Mouse (Mus musculus): ENCODE measurements around the gene Mex3a. TPM values are rescaled to one million over a fixed set of nuclear protein-coding genes. Genes with fewer than 3 reads are reported as not detected.
A peak's percentile ranks its signal among the peaks of the same experiment; 100 is the strongest.

Gene Mex3a
- polyA plus RNA-seq, 1 experiment from 2014 or later: 21.5 TPM

- no peak overlapping the region for H3K4me3 ChIP-seq (ENCODE audit: low read depth, low read length)
- peaks cover 12% of the 10 kb centered on the region for H3K4me1 ChIP-seq (ENCODE audit: control insufficient read depth, insufficient read depth, low read length)
- no peak overlapping the region for H3K4me2 ChIP-seq (ENCODE audit: low read depth, low read length)
- H3K27me3 ChIP-seq (replicated peaks; ENCODE audit: control insufficient read depth, insufficient read depth, low read length): no peaks in the 10 kb centered on the region
- no peak for DNase-seq (ENCODE audit: low spot score)
- peaks cover 39% of the 10 kb centered on the region for H3K36me3 ChIP-seq (ENCODE audit: control insufficient read depth, insufficient read depth, low read length)
- peak overlapping the region; percentile 44; the same call in 1 of the 2 replicates for H3K27ac ChIP-seq (replicated peaks; ENCODE audit: low read depth, low read length)
- H3K9me3 ChIP-seq (ENCODE audit: control insufficient read depth, low read length): no peaks in the 10 kb centered on the region
- no peak for ATAC-seq (ENCODE audit: low read depth)
- WGBS: 49% methylated on average over 4 of the region's 4 CpGs
- no peak overlapping the region for H3K9ac ChIP-seq (ENCODE audit: low read depth, low read length)
These were observed 10.3 kb downstream of the Mex3a start for GRCm38 (mm10) chr3:88542486-88542885.

GRCm38 (mm10) chr3:88543174-88543573 is 11.0 kb downstream of the Mex3a start:
- H3K4me2 ChIP-seq (ENCODE audit: low read depth, low read length): no peak overlapping the region
- H3K27me3 ChIP-seq (replicated peaks; ENCODE audit: control insufficient read depth, insufficient read depth, low read length): no peaks in the 10 kb centered on the region
- peaks cover 7% of the 10 kb centered on the region for H3K4me1 ChIP-seq (ENCODE audit: control insufficient read depth, insufficient read depth, low read length)
- H3K9me3 ChIP-seq (ENCODE audit: control insufficient read depth, low read length): no peaks in the 10 kb centered on the region
- peaks cover 32% of the 10 kb centered on the region for H3K36me3 ChIP-seq (ENCODE audit: control insufficient read depth, insufficient read depth, low read length)
- no peak overlapping the region for H3K9ac ChIP-seq (ENCODE audit: low read depth, low read length)
- no peak overlapping the region for H3K4me3 ChIP-seq (ENCODE audit: low read depth, low read length)
- DNase-seq (ENCODE audit: low spot score) (no peak), ATAC-seq (ENCODE audit: low read depth) (no peak)
- no peak overlapping the region for H3K27ac ChIP-seq (replicated peaks; ENCODE audit: low read depth, low read length)
- 76% methylated on average over 8 of the region's 8 CpGs for WGBS

GRCm38 (mm10) chr3:88543651-88544410 is 11.6 kb downstream of the Mex3a start:
- no peak overlapping the region for H3K27ac ChIP-seq (replicated peaks; ENCODE audit: low read depth, low read length)
- peaks cover under 1% of the 10 kb centered on the region for H3K4me1 ChIP-seq (ENCODE audit: control insufficient read depth, insufficient read depth, low read length)
- H3K9me3 ChIP-seq (ENCODE audit: control insufficient read depth, low read length): no peaks in the 10 kb centered on the region
- H3K9ac ChIP-seq (ENCODE audit: low read depth, low read length): no peak overlapping the region
- H3K36me3 ChIP-seq (ENCODE audit: control insufficient read depth, insufficient read depth, low read length): peaks cover 25% of the 10 kb centered on the region
- DNase-seq (ENCODE audit: low spot score): no peak
- 66% methylated on average over 5 of the region's 5 CpGs for WGBS
- ATAC-seq (ENCODE audit: low read depth): no peak
- H3K4me3 ChIP-seq (ENCODE audit: low read depth, low read length): no peak overlapping the region
- no peaks in the 10 kb centered on the region for H3K27me3 ChIP-seq (replicated peaks; ENCODE audit: control insufficient read depth, insufficient read depth, low read length)
- H3K4me2 ChIP-seq (ENCODE audit: low read depth, low read length): no peak overlapping the region

GRCm38 (mm10) chr3:88544514-88544913 is 12.3 kb downstream of the Mex3a start:
- H3K36me3 ChIP-seq (ENCODE audit: control insufficient read depth, insufficient read depth, low read length): peaks cover 21% of the 10 kb centered on the region
- 33% methylated on average over 5 of the region's 5 CpGs for WGBS
- no peaks in the 10 kb centered on the region; the same call in 1 of the 2 replicates for H3K4me1 ChIP-seq (ENCODE audit: control insufficient read depth, insufficient read depth, low read length)
- H3K4me2 ChIP-seq (ENCODE audit: low read depth, low read length): no peak overlapping the region
- no peak overlapping the region for H3K27ac ChIP-seq (replicated peaks; ENCODE audit: low read depth, low read length)
- DNase-seq (ENCODE audit: low spot score) (no peak), ATAC-seq (ENCODE audit: low read depth) (no peak)
- no peaks in the 10 kb centered on the region for H3K27me3 ChIP-seq (replicated peaks; ENCODE audit: control insufficient read depth, insufficient read depth, low read length)
- no peaks in the 10 kb centered on the region for H3K9me3 ChIP-seq (ENCODE audit: control insufficient read depth, low read length)
- H3K9ac ChIP-seq (ENCODE audit: low read depth, low read length): no peak overlapping the region
- H3K4me3 ChIP-seq (ENCODE audit: low read depth, low read length): no peak overlapping the region

GRCm38 (mm10) chr3:88544955-88545591 is 12.9 kb downstream of the Mex3a start:
- 58% methylated on average over 20 of the region's 20 CpGs for WGBS
- ATAC-seq (ENCODE audit: low read depth) (no peak), DNase-seq (ENCODE audit: low spot score) (no peak)
- peaks cover 17% of the 10 kb centered on the region for H3K36me3 ChIP-seq (ENCODE audit: control insufficient read depth, insufficient read depth, low read length)
- H3K4me3 ChIP-seq (ENCODE audit: low read depth, low read length): no peak overlapping the region
- H3K4me1 ChIP-seq (ENCODE audit: control insufficient read depth, insufficient read depth, low read length): no peaks in the 10 kb centered on the region; the same call in 1 of the 2 replicates
- no peaks in the 10 kb centered on the region for H3K27me3 ChIP-seq (replicated peaks; ENCODE audit: control insufficient read depth, insufficient read depth, low read length)
- H3K27ac ChIP-seq (replicated peaks; ENCODE audit: low read depth, low read length): no peak overlapping the region
- no peak overlapping the region for H3K9ac ChIP-seq (ENCODE audit: low read depth, low read length)
- no peaks in the 10 kb centered on the region for H3K9me3 ChIP-seq (ENCODE audit: control insufficient read depth, low read length)
- H3K4me2 ChIP-seq (ENCODE audit: low read depth, low read length): no peak overlapping the region

- DNase-seq (ENCODE audit: low spot score) (no peak), ATAC-seq (ENCODE audit: low read depth) (no peak)
- Histone ChIP-seq H3K4me1 (ENCODE audit: control insufficient read depth, insufficient read depth, low read length) (peaks cover 4% of the 10 kb centered on the region), H3K27ac (replicated peaks; ENCODE audit: low read depth, low read length) (no peak overlapping the region), H3K9ac (ENCODE audit: low read depth, low read length) (no peak overlapping the region), H3K27me3 (replicated peaks; ENCODE audit: control insufficient read depth, insufficient read depth, low read length) (no peaks in the 10 kb centered on the region), H3K4me2 (ENCODE audit: low read depth, low read length) (no peak overlapping the region), H3K36me3 (ENCODE audit: control insufficient read depth, insufficient read depth, low read length) (no peaks in the 10 kb centered on the region; the same call in 1 of the 2 replicates), H3K4me3 (ENCODE audit: low read depth, low read length) (no peak overlapping the region), H3K9me3 (ENCODE audit: control insufficient read depth, low read length) (no peaks in the 10 kb centered on the region)
- WGBS: 72% methylated on average over 5 of the region's 6 CpGs
These were observed 14.7 kb downstream of the Mex3a start for GRCm38 (mm10) chr3:88546674-88547418.

GRCm38 (mm10) chr3:88548180-88548917 is 16.2 kb downstream of the Mex3a start, which contains the start of gene Rab25:
TSS of gene Rab25 (minus strand) at chr3:88548300.
- H3K4me3 ChIP-seq (ENCODE audit: low read depth, low read length): no peak within 1 kb of the TSS
- H3K9me3 ChIP-seq (ENCODE audit: control insufficient read depth, low read length): no peaks in the 10 kb centered on the region
- ATAC-seq (ENCODE audit: low read depth) (no peak; the same call in 1 of the 2 replicates), DNase-seq (ENCODE audit: low spot score) (peak; percentile 76)
- H3K9ac ChIP-seq (ENCODE audit: low read depth, low read length): no peak within 1 kb of the TSS
- peak within 1 kb of the TSS; percentile 30 for H3K4me2 ChIP-seq (ENCODE audit: low read depth, low read length)
- no peaks in the 10 kb centered on the region for H3K27me3 ChIP-seq (replicated peaks; ENCODE audit: control insufficient read depth, insufficient read depth, low read length)
- WGBS: 46% methylated on average over 18 of the region's 18 CpGs
- H3K36me3 ChIP-seq (ENCODE audit: control insufficient read depth, insufficient read depth, low read length): no peaks in the 10 kb centered on the region; the same call in 1 of the 2 replicates
- H3K27ac ChIP-seq (replicated peaks; ENCODE audit: low read depth, low read length): peak within 1 kb of the TSS; percentile 6; the same call in 1 of the 2 replicates
- peaks cover 9% of the 10 kb centered on the region for H3K4me1 ChIP-seq (ENCODE audit: control insufficient read depth, insufficient read depth, low read length)

GRCm38 (mm10) chr3:88551586-88551985 is 19.4 kb downstream of the Mex3a start:
- Histone ChIP-seq H3K36me3 (ENCODE audit: control insufficient read depth, insufficient read depth, low read length) (peaks cover 12% of the 10 kb centered on the region), H3K4me2 (ENCODE audit: low read depth, low read length) (peak overlapping the region; percentile 86), H3K4me3 (ENCODE audit: low read depth, low read length) (peak overlapping the region; percentile 89), H3K27ac (replicated peaks; ENCODE audit: low read depth, low read length) (no peak overlapping the region), H3K4me1 (ENCODE audit: control insufficient read depth, insufficient read depth, low read length) (peaks cover 13% of the 10 kb centered on the region), H3K9ac (ENCODE audit: low read depth, low read length) (peak overlapping the region; percentile 88; the same call in 1 of the 2 replicates), H3K27me3 (replicated peaks; ENCODE audit: control insufficient read depth, insufficient read depth, low read length) (no peaks in the 10 kb centered on the region), H3K9me3 (ENCODE audit: control insufficient read depth, low read length) (no peaks in the 10 kb centered on the region)
- ATAC-seq (ENCODE audit: low read depth) (no peak), DNase-seq (ENCODE audit: low spot score) (no peak)
- 93% methylated on average over 4 of the region's 4 CpGs for WGBS
